Mouse (Mus musculus) left cerebral cortex, postnatal 14 days (tissue): Measurements from ENCODE around the gene Syncrip. TPM values are rescaled to one million over a fixed set of nuclear protein-coding genes. Genes with fewer than 3 reads are reported as not detected.
"Not testable (repeated sequence)": the region's sequence is repeated elsewhere in the genome, so short reads cannot be mapped to it uniquely, and the experiment has no call there.

ENCODE experiments used
- DNase-seq, 2 experiments: peaks; one replicate each; pipeline ENCODE4 v3.0.0; 2021 to 2022; ENCODE audit warnings: low spot score in 2 of 2, mixed read lengths in 1 of 2
- intact Hi-C: fragments of 180-260 bp; cut with DNase I; formaldehyde crosslinking; loops from one replicate; pipeline ENCODE4 v1.15.1; 2025
- total RNA-seq, 2 experiments: library from RNA; stranded (reverse); gene quantifications; 2 replicates each; pipeline ENCODE4 v1.2.3; 2021

The Syncrip gene
- total RNA-seq, 2 experiments from 2014 or later: 69.9 to 72.5 TPM

- intact Hi-C loops: no loop called here
- DNase-seq: no peak
Measured at GRCm38 (mm10) chr9:88492522-88492921, 10.1 kb upstream of the Syncrip start.

- intact Hi-C loops: loop anchor here (5.0 kb wide), 1 partner anchor 47 kb away; the partner anchor contains the start of gene Snx14
Measured at GRCm38 (mm10) chr9:88484531-88484930, 2.2 kb upstream of the Syncrip start.

GRCm38 (mm10) chr9:88482829-88483396 is 539 bp upstream of the Syncrip start:
- intact Hi-C loops: loop anchor here (2.0 to 5.0 kb wide), 2 partner anchors 40 to 46 kb away; partner anchors contain the start of gene Snx14
- peak; percentile 80 to 81 for DNase-seq

More at GRCm38 (mm10) chr9:88484531-88484930, 2.2 kb upstream of the Syncrip start:
- DNase-seq: no peak

- peak; percentile 17 to 40 for DNase-seq
- intact Hi-C loops: loop anchor here (2.0 to 5.0 kb wide), 2 partner anchors 41 to 44 kb away; partner anchors contain the start of gene Snx14
Measured at GRCm38 (mm10) chr9:88481791-88482160, 598 bp downstream of the Syncrip start.

- intact Hi-C loops: loop anchor here (5.0 kb wide), 1 partner anchor 44 kb away; the partner anchor contains the start of gene Snx14
- peak; percentile 16 to 37 for DNase-seq
Measured at GRCm38 (mm10) chr9:88481061-88481790, 1.1 kb downstream of the Syncrip start.

GRCm38 (mm10) chr9:88480120-88480519 is 2.3 kb downstream of the Syncrip start:
- intact Hi-C loops: loop anchor here (5.0 kb wide), 1 partner anchor 43 kb away; the partner anchor contains the start of gene Snx14
- no peak for DNase-seq

GRCm38 (mm10) chr9:88476138-88476537 is 6.2 kb downstream of the Syncrip start:
- intact Hi-C loops: no loop called here
- DNase-seq: no peak

GRCm38 (mm10) chr9:88461017-88461416 is 21.4 kb downstream of the Syncrip start:
- DNase-seq, intact Hi-C loops: not testable (repeated sequence)

- intact Hi-C loops: loop anchor here (2.0 to 5.0 kb wide), 2 partner anchors 42 to 83 kb away; partner anchors contain the start of gene Syncrip
- DNase-seq: no peak
Measured at GRCm38 (mm10) chr9:88439991-88440390, 42.4 kb downstream of the Syncrip start.

- intact Hi-C loops: loop anchor here (2.0 to 5.0 kb wide), 2 partner anchors 43 to 84 kb away; partner anchors contain the start of gene Syncrip
Measured at GRCm38 (mm10) chr9:88439238-88439600, 43.2 kb downstream of the Syncrip start.

GRCm38 (mm10) chr9:88438555-88439237 is 43.7 kb downstream of the Syncrip start, which contains the start of gene Snx14:
TSS of gene Snx14 (minus strand) at chr9:88438958.
- DNase-seq: peak; percentile 96 to 97
- intact Hi-C loops: loop anchor here (2.0 to 5.0 kb wide), 2 partner anchors 44 to 84 kb away; partner anchors contain the start of gene Syncrip

More at GRCm38 (mm10) chr9:88439238-88439600, 43.2 kb downstream of the Syncrip start:
- DNase-seq: no peak

GRCm38 (mm10) chr9:88438237-88438554 is 44.2 kb downstream of the Syncrip start:
- no peak for DNase-seq
- intact Hi-C loops: loop anchor here (2.0 to 5.0 kb wide), 2 partner anchors 44 to 85 kb away; partner anchors contain the start of gene Syncrip

GRCm38 (mm10) chr9:88437342-88438236 is 44.8 kb downstream of the Syncrip start:
- no peak for DNase-seq
- intact Hi-C loops: loop anchor here (2.0 to 5.0 kb wide), 2 partner anchors 45 to 85 kb away; partner anchors contain the start of gene Syncrip

- no peak for DNase-seq
Measured at GRCm38 (mm10) chr9:88424356-88424755, 58.0 kb downstream of the Syncrip start.

GRCm38 (mm10) chr9:88422428-88422827 is 59.9 kb downstream of the Syncrip start:
- DNase-seq: no peak
- intact Hi-C loops: no loop called here

More at GRCm38 (mm10) chr9:88424356-88424755, 58.0 kb downstream of the Syncrip start:
- intact Hi-C loops: no loop called here

GRCm38 (mm10) chr9:88416752-88417151 is 65.6 kb downstream of the Syncrip start:
- intact Hi-C loops: no loop called here
- no peak for DNase-seq

GRCm38 (mm10) chr9:88409978-88410377 is 72.4 kb downstream of the Syncrip start:
- intact Hi-C loops: no loop called here
- no peak for DNase-seq

- intact Hi-C loops: no loop called here
- no peak for DNase-seq
Measured at GRCm38 (mm10) chr9:88404515-88404914, 77.9 kb downstream of the Syncrip start.

GRCm38 (mm10) chr9:88404088-88404487 is 78.3 kb downstream of the Syncrip start:
- DNase-seq: peak; percentile 18 to 32
- intact Hi-C loops: no loop called here
